Mouse (Mus musculus) ES-Bruce4 (cell line): ENCODE data around the gene Ltb.

Experiments
- CTCF ChIP-seq: IDR thresholded peaks from one replicate; pipeline ENCODE4 v1.8.1; 2011; ENCODE audit warnings: low read depth, low read length
- EP300 ChIP-seq: IDR thresholded peaks from 2 replicates; pipeline ENCODE4 v1.6.1; 2011; ENCODE audit warnings: low read depth, low read length; ENCODE audit not compliant: insufficient read depth

DNA sequence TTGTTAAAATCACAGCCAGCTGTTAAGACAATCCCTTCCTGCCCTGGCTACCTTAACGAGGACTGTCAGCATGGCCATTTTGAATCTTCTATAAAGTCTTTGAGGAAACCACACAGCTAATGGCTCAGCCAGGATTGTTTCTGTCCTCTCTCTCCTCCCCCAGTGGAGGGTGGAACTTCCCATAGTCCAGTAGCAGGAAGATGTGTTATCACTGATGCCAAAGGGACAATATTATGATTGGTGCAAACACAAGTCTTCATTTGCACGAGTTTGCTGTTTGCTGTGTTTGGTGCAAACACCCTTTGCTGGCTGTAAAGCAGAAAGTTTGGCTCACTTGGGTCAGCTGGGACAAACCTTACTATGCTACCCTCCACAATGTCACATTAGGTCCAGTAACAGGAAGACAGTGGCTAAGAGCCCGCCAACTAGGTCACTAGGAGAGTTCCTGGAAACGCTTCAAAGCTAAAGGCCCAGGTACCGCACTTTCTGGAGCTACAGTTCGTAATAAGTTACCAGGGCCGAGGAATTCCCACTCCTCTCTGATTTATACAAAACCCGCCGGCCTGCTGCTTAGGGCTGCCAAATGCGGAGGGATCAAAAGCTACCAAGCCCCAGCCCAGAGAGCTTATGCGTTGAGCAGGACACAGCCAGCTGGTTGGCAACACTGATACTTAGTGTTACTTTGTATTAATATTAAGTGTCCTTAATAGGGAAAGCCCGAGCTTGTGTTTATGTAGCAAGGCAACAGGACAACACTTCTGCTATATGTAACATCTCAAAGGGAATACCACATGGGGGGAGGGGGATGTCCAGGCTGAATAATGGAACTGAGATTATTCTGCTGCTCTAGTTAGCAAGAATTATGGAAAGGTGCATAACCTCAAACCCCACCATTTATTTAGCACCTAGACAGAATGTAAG lies 46.4 kb downstream of the Ltb start:
- TF ChIP-seq CTCF (no peak), EP300 (no peak)
